Mouse (Mus musculus) ZHBTc4 (cell line): ENCODE measurements at regions not wholly inside any gene's neighbourhood (a gene's known extent, or its start where the extent isn't known, plus 50 kb on each side); places are given as distances from the start of the nearest gene placed in this dataset.

ENCODE experiments used
- DNase-seq: peaks from one replicate; pipeline ENCODE4 v3.0.0-alpha.2; 2011; ENCODE audit warnings: low read depth, low spot score

GRCm38 (mm10) chr3:146337429-146337828 is 67.0 kb upstream of the Ssx2ip start:
- no peak for DNase-seq

GRCm38 (mm10) chr3:146337861-146338281 is 66.6 kb upstream of the Ssx2ip start:
- DNase-seq: no peak

- DNase-seq: no peak
Measured at GRCm38 (mm10) chr3:146338445-146338844, 66.0 kb upstream of the Ssx2ip start.

GRCm38 (mm10) chr3:146340316-146341055 is 64.0 kb upstream of the Ssx2ip start:
- no peak for DNase-seq

- DNase-seq: no peak
Measured at GRCm38 (mm10) chr3:146341652-146342340, 62.6 kb upstream of the Ssx2ip start.

GRCm38 (mm10) chr3:146342727-146343126 is 61.7 kb upstream of the Ssx2ip start:
- DNase-seq: no peak

- DNase-seq: peak; percentile 70
Measured at GRCm38 (mm10) chr3:146343649-146344401, 60.6 kb upstream of the Ssx2ip start.

GRCm38 (mm10) chr3:146344402-146345025 is 59.9 kb upstream of the Ssx2ip start:
- DNase-seq: no peak

GRCm38 (mm10) chr3:146345308-146345780 is 59.1 kb upstream of the Ssx2ip start:
- peak; percentile 81 for DNase-seq

- DNase-seq: no peak
Measured at GRCm38 (mm10) chr3:146345946-146346345, 58.5 kb upstream of the Ssx2ip start.

- no peak for DNase-seq
Measured at GRCm38 (mm10) chr3:146347311-146347710, 57.1 kb upstream of the Ssx2ip start.

- DNase-seq: peak; percentile 62
Measured at GRCm38 (mm10) chr3:146348921-146349320, 55.5 kb upstream of the Ssx2ip start.

GRCm38 (mm10) chr3:146349393-146349792 is 55.0 kb upstream of the Ssx2ip start:
- peak; percentile 63 for DNase-seq

GRCm38 (mm10) chr3:146350126-146350525 is 54.3 kb upstream of the Ssx2ip start:
- DNase-seq: no peak

- no peak for DNase-seq
Measured at GRCm38 (mm10) chr3:146351468-146351867, 53.0 kb upstream of the Ssx2ip start.

- DNase-seq: peak; percentile 74
Measured at GRCm38 (mm10) chr3:146352187-146352586, 52.3 kb upstream of the Ssx2ip start.

GRCm38 (mm10) chr3:146353961-146354360 is 50.5 kb upstream of the Ssx2ip start:
- no peak for DNase-seq
